Mouse (Mus musculus) liver, embryonic 16.5 days (tissue): Measurements from ENCODE around the gene Gm45808. TPM values are rescaled to one million over a fixed set of nuclear protein-coding genes. Genes with fewer than 3 reads are reported as not detected.

Source experiments
- ATAC-seq: fragments of 200-750 bp; cut with Nextera tagmentation; 2 replicates; pipeline ENCODE4 v1.8.0; 2017; ENCODE audit warnings: low read depth, mild to moderate bottlenecking, moderate number of reproducible peaks, moderate library complexity
- H3K27ac ChIP-seq: fragments of 300-500 bp; sonication (generic); 2 replicates; pipeline ENCODE4 v1.5.1; 2014; ENCODE audit warnings: mild to moderate bottlenecking, low read length
- H3K27me3 ChIP-seq: fragments of 300-500 bp; sonication (generic); 2 replicates; pipeline ENCODE4 v1.6.1; 2014; ENCODE audit warnings: low read depth, low read length, mixed read lengths; ENCODE audit not compliant: control insufficient read depth, insufficient read depth
- H3K36me3 ChIP-seq: fragments of 300-500 bp; sonication (generic); 2 replicates; pipeline ENCODE4 v1.6.1; 2014; ENCODE audit warnings: mild to moderate bottlenecking; ENCODE audit not compliant: control insufficient read depth, insufficient read depth
- H3K4me1 ChIP-seq: fragments of 300-500 bp; sonication (generic); 2 replicates; pipeline ENCODE4 v1.6.1; 2014; ENCODE audit warnings: low read depth, low read length, mixed read lengths; ENCODE audit not compliant: control insufficient read depth
- H3K4me2 ChIP-seq: fragments of 300-500 bp; sonication (generic); 2 replicates; pipeline ENCODE4 v1.6.1; 2014; ENCODE audit warnings: low read depth, low read length, mixed read lengths
- H3K4me3 ChIP-seq: fragments of 300-500 bp; sonication (generic); 2 replicates; pipeline ENCODE4 v1.5.1; 2014; ENCODE audit warnings: low read depth, mild to moderate bottlenecking, low read length
- H3K9ac ChIP-seq: fragments of 300-500 bp; sonication (generic); 2 replicates; pipeline ENCODE4 v1.6.1; 2014; ENCODE audit warnings: low read depth, low read length
- H3K9me3 ChIP-seq: fragments of 300-500 bp; sonication (generic); replicated peaks from 2 replicates; pipeline ENCODE4 v1.6.1; 2016; ENCODE audit warnings: low read length; ENCODE audit not compliant: control insufficient read depth
- WGBS: fragments of 180-500 bp; shearing (Covaris S2); extraction: QIAGEN DNeasy Blood & Tissue Kit; methylation state at CpG from one replicate; pipeline ENCODE4 v1.1.7; 2014; ENCODE audit not compliant: insufficient replicate concordance; 5-methylcytosine and 5-hydroxymethylcytosine counted together
- polyA plus RNA-seq: library from polyadenylated mRNA; unstranded; fragments of >200 nt; fragmentation: Nextera tagmentation; extraction: Ambion mirVana; gene quantifications from 2 replicates; pipeline ENCODE4 v1.2.1, GENCODE M21; 2015

Gene Gm45808
- polyA plus RNA-seq, 1 experiment from 2014 or later = not detected

GRCm38 (mm10) chr7:45515436-45515835 lies 28.8 kb upstream of the Gm45808 start:
- Histone ChIP-seq H3K4me3 (peak overlapping the region; percentile 38), H3K9me3 (no peaks in the 10 kb centered on the region), H3K4me1 (peaks cover 29% of the 10 kb centered on the region), H3K4me2 (peak overlapping the region; percentile 52), H3K36me3 (no peaks in the 10 kb centered on the region), H3K9ac (peak overlapping the region; percentile 47), H3K27ac (peak overlapping the region; percentile 64), H3K27me3 (no peaks in the 10 kb centered on the region)
- ATAC-seq = peak; percentile 77
- 10% methylated on average over 16 of the region's 16 CpGs for WGBS

- Histone ChIP-seq H3K4me3 (no peak overlapping the region), H3K27me3 (no peaks in the 10 kb centered on the region), H3K4me1 (peaks cover 27% of the 10 kb centered on the region), H3K4me2 (no peak overlapping the region), H3K9me3 (no peaks in the 10 kb centered on the region), H3K9ac (no peak overlapping the region), H3K36me3 (no peaks in the 10 kb centered on the region), H3K27ac (no peak overlapping the region)
- WGBS = 76% methylated on average over 7 of the region's 7 CpGs
- no peak for ATAC-seq
These were observed 27.8 kb upstream of the Gm45808 start for GRCm38 (mm10) chr7:45514411-45514810.

GRCm38 (mm10) chr7:45509912-45510787 lies 23.5 kb upstream of the Gm45808 start, which contains the start of gene Nucb1:
TSS of gene Nucb1 (minus strand) at chr7:45510406.
- Histone ChIP-seq H3K9ac (peak within 1 kb of the TSS; percentile 86), H3K27ac (peak within 1 kb of the TSS; percentile 95), H3K36me3 (peaks cover 20% of the 10 kb centered on the region), H3K27me3 (no peaks in the 10 kb centered on the region), H3K4me1 (peaks cover 28% of the 10 kb centered on the region), H3K4me3 (peak within 1 kb of the TSS; percentile 75), H3K9me3 (no peaks in the 10 kb centered on the region), H3K4me2 (peak within 1 kb of the TSS; percentile 76)
- ATAC-seq = peak; percentile 78
- under 1% methylated on average over 44 of the region's 44 CpGs for WGBS

- Histone ChIP-seq H3K27ac (peak overlapping the region; percentile 95), H3K4me2 (peak overlapping the region; percentile 76), H3K4me3 (peak overlapping the region; percentile 75), H3K9ac (peak overlapping the region; percentile 86), H3K9me3 (no peaks in the 10 kb centered on the region), H3K27me3 (no peaks in the 10 kb centered on the region), H3K4me1 (peaks cover 24% of the 10 kb centered on the region), H3K36me3 (peaks cover 20% of the 10 kb centered on the region)
- ATAC-seq = peak; percentile 18
- WGBS = 11% methylated on average over 19 of the region's 19 CpGs
These were observed 22.7 kb upstream of the Gm45808 start for GRCm38 (mm10) chr7:45509181-45509882.

- ATAC-seq = peak; percentile 84
- Histone ChIP-seq H3K27ac (peak overlapping the region; percentile 95), H3K9ac (peak overlapping the region; percentile 86), H3K36me3 (peaks cover 20% of the 10 kb centered on the region), H3K4me2 (peak overlapping the region; percentile 76), H3K4me1 (peaks cover 24% of the 10 kb centered on the region), H3K9me3 (no peaks in the 10 kb centered on the region), H3K27me3 (no peaks in the 10 kb centered on the region), H3K4me3 (peak overlapping the region; percentile 75)
- 26% methylated on average over 6 of the region's 6 CpGs for WGBS
These were observed 21.9 kb upstream of the Gm45808 start for GRCm38 (mm10) chr7:45508561-45508960.

GRCm38 (mm10) chr7:45507583-45507982 lies 21.0 kb upstream of the Gm45808 start:
- Histone ChIP-seq H3K36me3 (peaks cover 25% of the 10 kb centered on the region), H3K4me1 (peaks cover 24% of the 10 kb centered on the region), H3K9ac (peak overlapping the region; percentile 65), H3K4me2 (peak overlapping the region; percentile 76), H3K27me3 (no peaks in the 10 kb centered on the region), H3K4me3 (peak overlapping the region; percentile 75), H3K27ac (peak overlapping the region; percentile 95), H3K9me3 (no peaks in the 10 kb centered on the region)
- ATAC-seq = no peak
- WGBS = 77% methylated on average over 6 of the region's 6 CpGs

- ATAC-seq = no peak
- peaks cover 63% of the 10 kb centered on the region for H3K36me3 ChIP-seq
- H3K4me3 ChIP-seq = no peak overlapping the region
- no peak overlapping the region for H3K27ac ChIP-seq
- H3K4me2 ChIP-seq = no peak overlapping the region
- WGBS = 89% methylated on average over 6 of the region's 6 CpGs
- no peak overlapping the region for H3K9ac ChIP-seq
- H3K27me3 ChIP-seq = no peaks in the 10 kb centered on the region
- no peaks in the 10 kb centered on the region for H3K9me3 ChIP-seq
- H3K4me1 ChIP-seq = no peaks in the 10 kb centered on the region
These were observed 11.8 kb upstream of the Gm45808 start for GRCm38 (mm10) chr7:45498427-45498826.

- ATAC-seq = no peak
- H3K4me2 ChIP-seq = no peak overlapping the region
- peaks cover 25% of the 10 kb centered on the region for H3K4me1 ChIP-seq
- no peaks in the 10 kb centered on the region for H3K9me3 ChIP-seq
- H3K9ac ChIP-seq = no peak overlapping the region
- H3K27ac ChIP-seq = no peak overlapping the region
- no peak overlapping the region for H3K4me3 ChIP-seq
- H3K27me3 ChIP-seq = no peaks in the 10 kb centered on the region
- 82% methylated on average over 9 of the region's 9 CpGs for WGBS
- H3K36me3 ChIP-seq = peaks cover 53% of the 10 kb centered on the region
These were observed 7.9 kb upstream of the Gm45808 start for GRCm38 (mm10) chr7:45494548-45494947.

- Histone ChIP-seq H3K36me3 (peaks cover 45% of the 10 kb centered on the region), H3K4me2 (no peak overlapping the region), H3K9me3 (no peaks in the 10 kb centered on the region), H3K9ac (no peak overlapping the region), H3K4me1 (peaks cover 37% of the 10 kb centered on the region), H3K27me3 (no peaks in the 10 kb centered on the region), H3K27ac (no peak overlapping the region), H3K4me3 (no peak overlapping the region)
- no peak for ATAC-seq
- 79% methylated on average over 5 of the region's 5 CpGs for WGBS
These were observed 6.3 kb upstream of the Gm45808 start for GRCm38 (mm10) chr7:45492951-45493350.
